Mouse (Mus musculus): ENCODE measurements at regions not wholly inside any gene's neighbourhood (a gene's known extent, or its start where the extent isn't known, plus 50 kb on each side); places are given as distances from the start of the nearest gene placed in this dataset.

DNA sequence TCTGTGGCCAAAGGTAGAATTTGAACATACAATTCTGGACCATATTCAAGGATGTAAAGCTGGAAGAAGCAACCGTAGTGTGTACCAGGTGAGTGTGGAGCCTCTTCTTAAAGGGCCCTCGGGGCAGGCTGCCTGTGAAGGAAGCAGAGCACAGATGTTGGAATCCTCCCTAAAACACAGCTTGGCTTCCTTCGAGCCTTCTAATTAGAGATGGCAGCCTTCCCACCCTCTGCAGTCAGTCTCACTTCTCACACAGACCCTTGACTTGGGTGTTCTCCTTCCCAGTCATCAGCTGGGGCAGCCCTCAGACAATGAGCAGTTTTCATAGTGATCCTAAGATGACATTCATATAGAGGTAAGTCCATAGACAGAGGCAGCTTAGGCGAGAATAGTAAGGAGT lies 371.7 kb upstream of the Gm10131 start:
- no peak for ATAC-seq (replicated peaks; ENCODE audit: insufficient number of reproducible peaks, insufficient read depth, low FRiP score, low read depth)
- Histone ChIP-seq H3K9ac (no peak overlapping the region), H3K27me3 (0 out of 2 replicates have a peak, but pooled peaks cover 4% of the 10 kb centered on the region), H3K27ac (no peak overlapping the region), H3K4me2 (no peak overlapping the region), H3K4me3 (no peak overlapping the region), H3K4me1 (replicated peaks) (no peaks in the 10 kb centered on the region), H3K9me3 (replicated peaks) (no peaks in the 10 kb centered on the region), H3K36me3 (no peaks in the 10 kb centered on the region)
- 63% methylated on average over 4 of the region's 4 CpGs for WGBS

DNA sequence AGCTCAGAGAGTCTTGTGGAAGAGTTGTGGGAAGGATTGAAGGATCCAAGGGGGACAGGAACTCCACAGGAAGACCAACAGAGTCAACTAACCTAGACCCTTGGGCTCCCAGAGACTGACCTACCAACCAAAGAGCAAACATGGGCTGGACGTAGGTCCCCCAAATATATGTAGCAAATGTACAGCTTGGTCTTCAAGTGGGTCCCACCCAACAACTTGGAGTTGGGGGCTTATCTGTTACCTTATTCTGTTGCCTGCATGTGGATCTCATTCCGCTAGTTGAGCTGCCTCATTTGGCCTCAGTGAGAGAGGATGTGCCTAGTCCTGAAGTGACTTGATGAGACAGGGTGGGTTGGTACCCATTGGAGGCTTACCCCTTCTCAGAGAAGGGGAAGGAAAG lies 371.1 kb upstream of the Gm10131 start:
- ATAC-seq (replicated peaks; ENCODE audit: insufficient number of reproducible peaks, insufficient read depth, low FRiP score, low read depth), result no peak
- no peaks in the 10 kb centered on the region for H3K9me3 ChIP-seq (replicated peaks)
- 0 out of 2 replicates have a peak, but pooled peaks cover 4% of the 10 kb centered on the region for H3K27me3 ChIP-seq
- no peaks in the 10 kb centered on the region for H3K36me3 ChIP-seq
- no peak overlapping the region for H3K4me3 ChIP-seq
- no peak overlapping the region for H3K27ac ChIP-seq
- no peak overlapping the region for H3K9ac ChIP-seq
- 95% methylated on average over 2 of the region's 2 CpGs for WGBS
- H3K4me2 ChIP-seq, result no peak overlapping the region
- H3K4me1 ChIP-seq (replicated peaks), result no peaks in the 10 kb centered on the region

DNA sequence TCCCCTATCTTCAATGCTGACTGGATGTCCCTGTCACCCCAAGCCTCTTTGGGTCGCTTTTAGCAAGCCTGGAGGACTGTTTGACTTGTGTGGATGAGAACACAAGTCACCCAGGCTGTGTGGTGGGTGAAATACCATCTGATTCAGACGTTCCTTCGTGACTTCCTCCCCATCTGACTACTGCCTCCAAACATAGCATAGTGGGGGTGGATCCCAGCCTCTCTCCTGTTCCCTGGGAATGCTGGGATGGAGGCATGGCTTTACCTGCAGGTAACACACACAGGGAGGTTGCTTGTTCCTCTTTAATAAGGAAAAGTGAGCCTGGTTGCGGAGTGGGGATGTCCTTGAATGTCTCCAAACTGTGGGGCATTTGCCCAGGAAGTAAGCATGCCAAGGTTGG lies 369.0 kb upstream of the Gm10131 start:
- Histone ChIP-seq H3K27ac (no peak overlapping the region), H3K4me1 (replicated peaks) (no peaks in the 10 kb centered on the region), H3K9ac (no peak overlapping the region), H3K4me2 (no peak overlapping the region), H3K27me3 (no peaks in the 10 kb centered on the region), H3K36me3 (no peaks in the 10 kb centered on the region), H3K9me3 (replicated peaks) (no peaks in the 10 kb centered on the region), H3K4me3 (no peak overlapping the region)
- 80% methylated on average over 4 of the region's 4 CpGs for WGBS
- no peak for ATAC-seq (replicated peaks; ENCODE audit: insufficient number of reproducible peaks, insufficient read depth, low FRiP score, low read depth)

DNA sequence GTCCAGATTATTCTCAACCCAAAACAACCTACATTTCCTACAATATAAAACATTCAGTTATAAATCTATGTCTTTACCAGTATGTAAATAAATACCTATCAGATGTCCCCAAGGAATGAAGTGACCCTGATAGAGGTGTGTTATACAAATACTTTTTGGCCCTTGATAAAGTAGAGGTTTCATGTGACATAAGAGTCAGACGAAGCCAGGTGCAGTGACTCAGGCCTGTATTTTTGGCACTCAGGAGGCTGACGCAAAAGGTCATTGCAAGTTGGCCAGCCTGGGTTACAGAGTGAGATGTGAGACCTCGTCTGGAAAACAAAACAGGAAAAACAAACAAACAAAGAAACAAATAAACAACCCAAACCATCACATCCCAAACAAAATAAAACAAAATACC lies 367.4 kb upstream of the Gm10131 start:
- H3K36me3 ChIP-seq, result no peaks in the 10 kb centered on the region
- 44% methylated on average over 3 of the region's 3 CpGs for WGBS
- no peaks in the 10 kb centered on the region for H3K9me3 ChIP-seq (replicated peaks)
- H3K4me1 ChIP-seq (replicated peaks), result peaks cover 8% of the 10 kb centered on the region
- ATAC-seq (replicated peaks; ENCODE audit: insufficient number of reproducible peaks, insufficient read depth, low FRiP score, low read depth), result no peak
- H3K4me3 ChIP-seq, result no peak overlapping the region
- no peak overlapping the region for H3K4me2 ChIP-seq
- H3K27me3 ChIP-seq, result no peaks in the 10 kb centered on the region
- no peak overlapping the region for H3K9ac ChIP-seq
- H3K27ac ChIP-seq, result no peak overlapping the region

DNA sequence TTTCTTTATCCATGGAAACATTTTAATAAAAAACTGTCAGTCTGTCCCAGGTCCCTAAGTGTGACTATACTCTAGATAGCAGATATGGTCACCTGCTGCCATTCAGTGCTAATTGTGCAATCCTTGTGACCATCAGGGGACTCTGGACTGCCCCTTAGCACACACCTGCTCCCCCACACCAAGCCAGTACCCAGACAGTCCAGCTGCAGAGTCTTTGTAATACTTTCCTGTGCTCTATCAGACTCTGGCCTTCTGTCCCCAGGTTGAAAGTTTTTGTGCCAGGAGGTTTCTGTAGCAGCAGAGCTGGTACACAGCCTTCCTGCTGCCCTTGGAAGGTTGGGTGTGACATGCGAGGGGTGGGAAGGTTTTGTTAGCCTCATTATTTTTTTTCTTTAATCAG lies 366.9 kb upstream of the Gm10131 start:
- Histone ChIP-seq H3K4me1 (replicated peaks) (peaks cover 12% of the 10 kb centered on the region), H3K9me3 (replicated peaks) (no peaks in the 10 kb centered on the region), H3K4me3 (no peak overlapping the region), H3K27ac (no peak overlapping the region), H3K27me3 (no peaks in the 10 kb centered on the region), H3K36me3 (no peaks in the 10 kb centered on the region), H3K9ac (no peak overlapping the region), H3K4me2 (no peak overlapping the region)
- 73% methylated on average over 1 of the region's 1 CpGs for WGBS
- ATAC-seq (replicated peaks; ENCODE audit: insufficient number of reproducible peaks, insufficient read depth, low FRiP score, low read depth), result no peak

DNA sequence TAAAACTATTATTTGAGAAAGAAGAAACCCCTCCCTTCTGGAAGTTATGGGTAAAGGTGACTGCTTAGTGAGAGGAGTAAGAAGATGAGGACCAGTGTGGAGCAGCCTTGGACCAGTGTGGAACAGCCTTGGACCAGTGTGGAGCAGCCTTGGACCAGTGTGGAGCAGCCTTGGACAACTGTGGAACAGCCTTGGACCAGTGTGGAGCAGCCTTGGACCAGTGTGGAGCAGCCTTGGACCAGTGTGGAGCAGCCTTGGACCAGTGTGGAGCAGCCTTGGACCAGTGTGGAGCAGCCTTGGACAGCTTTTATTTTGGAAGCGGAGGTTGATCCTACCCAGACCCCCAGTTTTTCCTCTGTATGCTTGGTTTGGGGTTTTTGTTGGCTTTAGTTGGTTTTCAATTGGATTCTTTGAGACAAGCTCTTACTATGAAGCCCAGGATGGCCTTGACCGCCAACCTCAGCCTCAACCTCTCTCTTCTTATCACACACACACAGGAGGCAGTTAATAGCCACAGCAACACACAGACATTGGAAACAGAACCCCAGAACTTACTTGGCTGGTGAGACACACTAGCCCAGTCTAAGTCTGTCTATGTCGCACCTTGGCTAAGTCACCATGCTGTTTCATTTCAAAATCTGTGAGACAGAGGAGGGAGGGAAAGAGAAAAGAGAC lies 364.7 kb upstream of the Gm10131 start:
- no peaks in the 10 kb centered on the region for H3K36me3 ChIP-seq
- H3K27me3 ChIP-seq, result no peaks in the 10 kb centered on the region
- H3K9me3 ChIP-seq (replicated peaks), result no peaks in the 10 kb centered on the region
- H3K9ac ChIP-seq, result no peak overlapping the region
- no peak overlapping the region for H3K27ac ChIP-seq
- no peak overlapping the region for H3K4me2 ChIP-seq
- no peak overlapping the region for H3K4me3 ChIP-seq
- peaks cover 31% of the 10 kb centered on the region for H3K4me1 ChIP-seq (replicated peaks)
- 91% methylated on average over 3 of the region's 3 CpGs for WGBS
- no peak for ATAC-seq (replicated peaks; ENCODE audit: insufficient number of reproducible peaks, insufficient read depth, low FRiP score, low read depth)

DNA sequence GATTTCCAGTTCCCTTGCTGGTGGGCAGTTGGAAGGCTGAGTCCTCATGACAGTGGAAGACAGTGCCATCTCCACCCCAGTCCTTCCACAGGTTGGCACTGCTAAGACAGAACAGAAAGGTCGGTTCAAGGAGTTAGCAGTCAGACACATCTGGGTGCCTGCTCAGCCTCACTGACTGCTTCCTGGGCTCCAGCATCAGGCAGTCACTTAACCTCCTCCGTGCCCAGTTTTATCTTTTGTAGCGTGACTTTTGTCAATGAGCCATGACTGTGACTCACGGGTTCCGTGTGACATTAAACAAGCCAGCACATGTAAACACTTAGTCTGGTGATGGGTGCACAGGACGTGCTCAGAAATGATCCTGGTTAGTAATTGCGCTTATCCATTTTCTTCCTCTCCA lies 363.1 kb upstream of the Gm10131 start:
- no peaks in the 10 kb centered on the region for H3K9me3 ChIP-seq (replicated peaks)
- 34% methylated on average over 7 of the region's 7 CpGs for WGBS
- no peaks in the 10 kb centered on the region for H3K36me3 ChIP-seq
- H3K4me2 ChIP-seq, result no peak overlapping the region
- no peak overlapping the region for H3K4me3 ChIP-seq
- ATAC-seq (replicated peaks; ENCODE audit: insufficient number of reproducible peaks, insufficient read depth, low FRiP score, low read depth), result peak; percentile 72
- H3K9ac ChIP-seq, result no peak overlapping the region
- peak overlapping the region; percentile 78 for H3K27ac ChIP-seq
- peaks cover 44% of the 10 kb centered on the region for H3K4me1 ChIP-seq (replicated peaks)
- no peaks in the 10 kb centered on the region for H3K27me3 ChIP-seq

DNA sequence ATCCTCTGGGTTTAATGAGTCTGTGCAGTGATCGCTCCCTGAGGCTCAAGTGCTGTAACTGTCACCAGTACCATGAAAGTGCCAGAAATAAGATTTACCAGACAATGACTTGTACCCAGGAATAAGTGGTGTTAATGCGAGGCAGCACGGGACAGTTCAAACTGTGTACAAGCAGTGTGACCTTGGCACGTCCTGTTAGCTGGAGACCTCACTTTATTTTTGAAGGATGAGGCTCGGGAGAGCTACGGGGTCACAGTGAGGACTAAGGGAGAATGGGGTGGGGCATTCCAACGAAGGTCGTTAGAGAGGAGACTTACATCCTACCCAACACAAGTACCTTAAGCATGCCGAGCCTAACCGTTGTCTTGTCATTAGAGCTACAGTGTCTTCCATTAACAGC lies 362.2 kb upstream of the Gm10131 start:
- no peaks in the 10 kb centered on the region for H3K9me3 ChIP-seq (replicated peaks)
- no peaks in the 10 kb centered on the region for H3K27me3 ChIP-seq
- 0 out of 2 replicates have a peak, but pooled peaks have one; percentile 5 for ATAC-seq (replicated peaks; ENCODE audit: insufficient number of reproducible peaks, insufficient read depth, low FRiP score, low read depth)
- peaks cover 51% of the 10 kb centered on the region for H3K4me1 ChIP-seq (replicated peaks)
- no peak overlapping the region for H3K4me3 ChIP-seq
- no peaks in the 10 kb centered on the region for H3K36me3 ChIP-seq
- H3K27ac ChIP-seq, result peak overlapping the region; percentile 78
- whole genome bisulfite sequencing, result 42% methylated on average over 10 of the region's 10 CpGs
- H3K9ac ChIP-seq, result no peak overlapping the region
- H3K4me2 ChIP-seq, result no peak overlapping the region

DNA sequence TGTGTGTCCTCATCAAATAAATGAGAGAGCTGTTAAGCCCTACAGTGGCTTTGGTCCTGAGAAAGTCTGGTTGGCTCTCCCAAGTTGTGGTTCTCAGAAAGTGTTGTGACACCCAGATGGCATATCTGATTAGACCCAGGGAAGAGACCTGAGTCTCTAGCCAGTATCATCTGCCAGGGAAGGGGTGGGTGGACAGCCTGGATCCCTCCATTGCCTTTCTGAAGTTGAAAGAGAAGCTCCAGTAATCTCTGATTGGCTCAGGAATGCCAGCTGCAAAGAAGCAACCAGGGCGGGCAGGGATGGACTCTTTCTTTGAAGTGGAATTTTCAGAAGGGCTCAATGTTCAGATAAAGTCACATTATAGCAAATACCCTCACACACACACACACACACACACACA lies 361.8 kb upstream of the Gm10131 start:
- Histone ChIP-seq H3K4me1 (replicated peaks) (peaks cover 51% of the 10 kb centered on the region), H3K9ac (no peak overlapping the region), H3K4me2 (no peak overlapping the region), H3K9me3 (replicated peaks) (no peaks in the 10 kb centered on the region), H3K27me3 (no peaks in the 10 kb centered on the region), H3K36me3 (no peaks in the 10 kb centered on the region), H3K4me3 (no peak overlapping the region), H3K27ac (peak overlapping the region; percentile 78)
- ATAC-seq (replicated peaks; ENCODE audit: insufficient number of reproducible peaks, insufficient read depth, low FRiP score, low read depth), result no peak
- 40% methylated on average over 1 of the region's 1 CpGs for WGBS

DNA sequence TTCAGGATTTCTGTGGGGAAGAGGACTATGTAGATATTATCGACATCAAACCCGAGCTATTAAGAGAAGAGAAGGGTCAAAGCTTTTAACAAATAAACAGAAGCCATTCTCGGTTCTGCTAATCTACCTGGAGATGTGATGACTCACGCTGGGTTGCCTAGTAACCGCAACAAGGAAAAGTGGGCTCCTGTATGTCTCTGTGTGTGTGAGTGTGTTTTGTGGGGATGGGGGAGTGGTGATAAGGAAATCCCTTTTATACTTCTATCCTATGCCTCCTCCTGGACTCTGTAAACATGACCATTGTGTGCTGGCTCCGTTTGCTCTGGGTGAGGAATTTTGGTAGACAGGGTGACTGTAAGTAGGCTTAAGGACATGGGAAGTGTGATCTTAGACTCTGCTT lies 361.3 kb upstream of the Gm10131 start:
- ATAC-seq (replicated peaks; ENCODE audit: insufficient number of reproducible peaks, insufficient read depth, low FRiP score, low read depth), result no peak
- H3K27ac ChIP-seq, result peak overlapping the region; percentile 78
- peak overlapping the region; percentile 30; the same call in 1 of the 2 replicates for H3K4me2 ChIP-seq
- H3K36me3 ChIP-seq, result no peaks in the 10 kb centered on the region
- no peaks in the 10 kb centered on the region for H3K27me3 ChIP-seq
- peaks cover 51% of the 10 kb centered on the region for H3K4me1 ChIP-seq (replicated peaks)
- 14% methylated on average over 6 of the region's 6 CpGs for WGBS
- H3K9me3 ChIP-seq (replicated peaks), result no peaks in the 10 kb centered on the region
- no peak overlapping the region for H3K9ac ChIP-seq
- H3K4me3 ChIP-seq, result no peak overlapping the region

DNA sequence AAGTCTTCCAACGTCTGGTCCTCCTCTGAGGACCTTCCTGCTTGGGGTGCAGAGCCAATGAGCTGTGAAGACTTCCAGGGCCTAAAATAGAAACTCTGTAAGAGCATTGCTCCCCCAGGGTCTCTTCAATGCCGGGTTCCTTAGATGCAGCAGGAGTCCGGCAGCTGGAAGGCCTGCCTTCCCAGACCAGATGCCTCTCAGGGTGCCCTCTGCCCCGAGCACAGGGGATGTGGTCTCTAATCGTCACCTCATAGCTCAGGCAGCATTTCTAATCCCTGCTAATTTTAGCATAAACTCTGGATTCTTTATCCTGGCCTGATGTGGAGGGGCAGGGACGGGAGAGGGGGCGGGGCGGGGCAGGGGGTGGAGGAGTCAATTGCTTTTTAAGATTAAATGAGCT lies 360.9 kb upstream of the Gm10131 start:
- peaks cover 51% of the 10 kb centered on the region for H3K4me1 ChIP-seq (replicated peaks)
- H3K4me3 ChIP-seq, result no peak overlapping the region
- peak; percentile 25; the same call in 1 of the 2 replicates for ATAC-seq (replicated peaks; ENCODE audit: insufficient number of reproducible peaks, insufficient read depth, low FRiP score, low read depth)
- H3K27ac ChIP-seq, result peak overlapping the region; percentile 78
- H3K4me2 ChIP-seq, result peak overlapping the region; percentile 30; the same call in 1 of the 2 replicates
- H3K9ac ChIP-seq, result no peak overlapping the region
- WGBS, result 23% methylated on average over 8 of the region's 8 CpGs
- no peaks in the 10 kb centered on the region for H3K9me3 ChIP-seq (replicated peaks)
- no peaks in the 10 kb centered on the region for H3K27me3 ChIP-seq
- H3K36me3 ChIP-seq, result no peaks in the 10 kb centered on the region

DNA sequence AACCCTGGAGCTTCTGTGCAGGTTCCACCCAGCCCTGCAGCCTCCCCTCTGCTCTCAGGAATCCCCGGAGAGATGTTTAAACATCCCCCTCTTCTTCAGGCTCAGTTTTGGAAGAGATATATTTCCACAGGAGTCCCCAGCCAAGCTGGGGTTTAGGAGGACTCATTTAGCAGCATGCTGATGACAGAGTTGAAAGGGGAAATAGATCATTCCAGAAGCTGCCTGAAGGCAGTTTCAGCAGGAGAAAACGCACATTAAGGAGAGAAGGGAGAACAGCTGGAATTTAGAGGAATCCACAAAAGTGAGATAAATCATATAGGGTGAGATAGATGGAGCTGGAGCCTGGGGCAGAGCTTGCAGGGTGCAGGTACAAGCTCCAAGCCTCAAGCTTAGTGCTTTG lies 357.6 kb upstream of the Gm10131 start:
- H3K36me3 ChIP-seq, result no peaks in the 10 kb centered on the region
- WGBS, result 37% methylated on average over 2 of the region's 2 CpGs
- peaks cover 45% of the 10 kb centered on the region for H3K4me1 ChIP-seq (replicated peaks)
- H3K27ac ChIP-seq, result no peak overlapping the region
- no peaks in the 10 kb centered on the region for H3K27me3 ChIP-seq
- H3K9ac ChIP-seq, result no peak overlapping the region
- no peak overlapping the region for H3K4me3 ChIP-seq
- H3K4me2 ChIP-seq, result no peak overlapping the region
- ATAC-seq (replicated peaks; ENCODE audit: insufficient number of reproducible peaks, insufficient read depth, low FRiP score, low read depth), result no peak
- H3K9me3 ChIP-seq (replicated peaks), result no peaks in the 10 kb centered on the region
